Mouse (Mus musculus) cerebral cortex, adult 2 months (tissue): Measurements from ENCODE around the gene Pla2g6.

Experiments used
- WGBS: fragments of 180-500 bp; shearing (Covaris S2); methylation state at CpG from one replicate; pipeline ENCODE4 v1.1.7; 2018; 5-methylcytosine and 5-hydroxymethylcytosine counted together

The Pla2g6 gene

GRCm38 (mm10) chr15:79277728-79278127 is 50.5 kb downstream of the Pla2g6 start:
- 70% methylated on average over 10 of the region's 10 CpGs for WGBS

GRCm38 (mm10) chr15:79273020-79273419 is 55.2 kb downstream of the Pla2g6 start:
- 79% methylated on average over 10 of the region's 10 CpGs for WGBS

GRCm38 (mm10) chr15:79271124-79271746 is 57.0 kb downstream of the Pla2g6 start:
- 16% methylated on average over 17 of the region's 17 CpGs for WGBS

- WGBS: under 1% methylated on average over 33 of the region's 33 CpGs
Measured at GRCm38 (mm10) chr15:79270317-79271123, 57.7 kb downstream of the Pla2g6 start.

GRCm38 (mm10) chr15:79268521-79268920 is 59.7 kb downstream of the Pla2g6 start:
- WGBS: 43% methylated on average over 1 of the region's 1 CpGs

GRCm38 (mm10) chr15:79265384-79265783 is 62.8 kb downstream of the Pla2g6 start:
- 80% methylated on average over 4 of the region's 4 CpGs for WGBS

GRCm38 (mm10) chr15:79263726-79264125 is 64.5 kb downstream of the Pla2g6 start:
- 97% methylated on average over 6 of the region's 6 CpGs for WGBS

GRCm38 (mm10) chr15:79262786-79263309 is 65.3 kb downstream of the Pla2g6 start:
- WGBS: 87% methylated on average over 3 of the region's 3 CpGs

GRCm38 (mm10) chr15:79262375-79262774 is 65.8 kb downstream of the Pla2g6 start:
- 17% methylated on average over 13 of the region's 13 CpGs for WGBS

GRCm38 (mm10) chr15:79261757-79262156 is 66.4 kb downstream of the Pla2g6 start:
- 1% methylated on average over 28 of the region's 28 CpGs for WGBS

GRCm38 (mm10) chr15:79261095-79261725 is 67.0 kb downstream of the Pla2g6 start:
- 1% methylated on average over 62 of the region's 62 CpGs for WGBS

- WGBS: 44% methylated on average over 17 of the region's 17 CpGs
Measured at GRCm38 (mm10) chr15:79258521-79258920, 69.7 kb downstream of the Pla2g6 start.

- 46% methylated on average over 3 of the region's 3 CpGs for WGBS
Measured at GRCm38 (mm10) chr15:79254661-79255060, 73.5 kb downstream of the Pla2g6 start, which contains the start of gene Slc16a8. TSS of gene Slc16a8 (minus strand) at chr15:79254761.

- WGBS: 31% methylated on average over 24 of the region's 24 CpGs
Measured at GRCm38 (mm10) chr15:79252580-79252979, 75.6 kb downstream of the Pla2g6 start.

- 4% methylated on average over 61 of the region's 61 CpGs for WGBS
Measured at GRCm38 (mm10) chr15:79251781-79252491, 76.3 kb downstream of the Pla2g6 start.

GRCm38 (mm10) chr15:79251168-79251567 is 77.0 kb downstream of the Pla2g6 start:
- WGBS: 40% methylated on average over 7 of the region's 7 CpGs

GRCm38 (mm10) chr15:79250236-79250635 is 78.0 kb downstream of the Pla2g6 start:
- WGBS: 83% methylated on average over 2 of the region's 2 CpGs

- 85% methylated on average over 3 of the region's 3 CpGs for WGBS
Measured at GRCm38 (mm10) chr15:79245321-79245720, 82.9 kb downstream of the Pla2g6 start.

- 61% methylated on average over 7 of the region's 7 CpGs for WGBS
Measured at GRCm38 (mm10) chr15:79244071-79244893, 83.9 kb downstream of the Pla2g6 start.

GRCm38 (mm10) chr15:79243234-79244042 is 84.8 kb downstream of the Pla2g6 start:
- 6% methylated on average over 10 of the region's 10 CpGs for WGBS
